Mouse (Mus musculus) G1E-ER4 (cell line): ENCODE data around the gene Toporsl. TPM values are rescaled to one million over a fixed set of nuclear protein-coding genes. Genes with fewer than 3 reads are reported as not detected.

Experiments
- GATA1 ChIP-seq: IDR thresholded peaks from one replicate; pipeline ENCODE4 v1.8.0; 2012; ENCODE audit warnings: low read length, inconsistent platforms
- polyA plus RNA-seq: library from polyadenylated mRNA; stranded (reverse); fragments of >175 nt; gene quantifications from 2 replicates; pipeline ENCODE4 v1.2.3, GENCODE M21; 2012

Toporsl gene
- polyA plus RNA-seq: not detected in 2 replicates

GRCm38 (mm10) chr4:52595927-52596326, at the start of gene Toporsl:
Toporsl (plus strand) TSS chr4:52596274.
- no peak for TF ChIP-seq GATA1

DNA sequence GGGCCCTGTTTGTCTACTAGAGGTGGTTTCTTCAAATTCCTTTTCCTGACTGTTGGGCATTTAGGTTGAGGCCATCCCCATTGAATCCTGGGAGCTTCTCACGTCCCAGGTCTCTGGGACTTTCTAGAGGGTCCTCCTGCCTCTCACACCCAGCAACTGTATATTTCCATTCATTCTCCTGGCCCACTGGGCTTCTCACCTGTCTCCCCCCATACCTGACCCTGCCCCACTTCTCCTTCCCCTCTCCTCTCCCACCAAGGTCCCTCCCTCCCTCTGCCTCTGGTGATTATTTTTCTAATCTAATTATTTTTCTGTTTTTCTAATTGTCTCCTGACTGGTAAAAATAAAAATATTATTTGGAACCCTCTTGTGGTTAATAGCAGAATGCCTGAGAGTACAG, 38.4 kb upstream of the Toporsl start:
- no peak for TF ChIP-seq GATA1

- TF ChIP-seq GATA1: no peak
These were observed 38.0 kb upstream of the Toporsl start for GRCm38 (mm10) chr4:52558080-52558479.

DNA sequence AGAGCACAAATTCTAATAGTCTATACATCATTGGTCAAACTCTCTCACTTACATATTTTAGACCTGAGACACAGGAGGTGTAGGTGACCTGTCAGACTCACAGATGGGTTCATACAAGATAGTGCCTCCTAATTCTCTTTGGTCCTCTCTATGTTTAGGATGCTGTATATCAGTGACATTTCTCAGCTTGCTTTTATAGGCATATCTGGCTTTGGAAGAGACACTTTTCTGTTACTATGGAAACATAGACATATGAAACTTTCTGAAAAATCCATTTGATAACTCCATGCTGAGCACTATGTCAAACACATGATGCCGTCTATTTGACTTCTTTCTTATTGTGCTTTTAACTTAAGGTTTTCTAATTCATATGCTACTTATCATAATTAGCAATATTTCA, 32.2 kb upstream of the Toporsl start:
- TF ChIP-seq GATA1: no peak

- TF ChIP-seq GATA1: no peak
These were observed 9.8 kb upstream of the Toporsl start for GRCm38 (mm10) chr4:52586194-52586734.

DNA sequence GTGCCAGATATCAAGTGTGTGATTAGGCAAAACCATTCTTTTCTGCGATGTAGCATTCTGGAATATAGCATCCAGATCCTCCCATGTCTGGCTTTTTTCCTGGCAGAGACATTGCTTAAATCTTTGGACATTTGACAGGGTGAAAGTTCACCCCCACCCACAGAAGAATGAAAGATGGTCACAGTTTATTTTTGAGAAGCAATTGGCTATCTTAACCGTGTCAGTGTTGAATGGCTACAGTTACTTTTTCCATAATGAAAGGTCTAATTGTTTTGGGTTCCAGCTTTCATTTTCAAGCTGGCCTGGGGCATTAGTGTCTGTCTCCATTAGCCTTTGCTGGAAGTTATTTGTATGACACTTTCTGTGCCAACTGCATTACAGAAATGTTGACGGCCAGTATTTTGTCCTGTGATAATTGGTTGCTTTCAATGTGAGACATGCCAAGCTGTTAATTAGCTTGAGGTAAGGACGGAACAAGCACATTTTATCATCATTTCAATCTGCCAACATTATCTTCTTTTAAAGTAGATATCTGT, 2.2 kb upstream of the Toporsl start:
- no peak for TF ChIP-seq GATA1

GRCm38 (mm10) chr4:52594632-52595031, 1.4 kb upstream of the Toporsl start:
- TF ChIP-seq GATA1: no peak

DNA sequence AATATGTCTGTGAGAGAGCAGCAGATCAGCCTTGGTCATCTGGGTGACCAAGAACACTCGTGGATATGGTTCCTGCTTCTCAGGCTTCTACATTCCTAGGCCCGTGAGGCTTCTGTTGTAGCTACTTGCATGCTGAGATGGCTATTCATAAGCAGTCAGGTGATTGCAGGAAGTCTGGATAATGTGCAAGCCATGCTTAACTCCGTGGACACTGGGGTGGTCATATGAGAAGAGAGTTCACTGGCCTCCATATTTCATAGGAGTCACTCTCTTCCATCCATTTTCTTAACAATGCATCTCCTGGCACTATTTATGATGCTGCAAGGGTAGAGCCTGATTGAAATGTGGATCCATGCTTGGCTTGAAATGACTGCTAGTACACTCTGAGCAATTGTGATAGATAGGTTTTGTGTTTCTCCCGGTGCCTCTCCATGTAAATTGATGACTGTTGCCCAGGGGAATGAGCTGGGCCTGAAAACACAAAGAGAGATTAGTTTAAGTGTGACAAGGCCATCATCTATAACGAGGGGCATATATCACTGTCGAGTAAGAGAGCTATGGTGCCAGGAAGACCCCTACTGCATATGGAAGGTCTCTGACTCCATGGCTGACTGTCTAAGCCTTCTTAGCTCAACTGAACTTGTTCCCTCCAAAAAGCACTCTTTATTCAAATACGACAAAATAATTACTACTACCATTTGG, 2.3 kb downstream of the Toporsl start:
- no peak for TF ChIP-seq GATA1

GRCm38 (mm10) chr4:52606923-52607322, 10.8 kb downstream of the Toporsl start:
- no peak for TF ChIP-seq GATA1

DNA sequence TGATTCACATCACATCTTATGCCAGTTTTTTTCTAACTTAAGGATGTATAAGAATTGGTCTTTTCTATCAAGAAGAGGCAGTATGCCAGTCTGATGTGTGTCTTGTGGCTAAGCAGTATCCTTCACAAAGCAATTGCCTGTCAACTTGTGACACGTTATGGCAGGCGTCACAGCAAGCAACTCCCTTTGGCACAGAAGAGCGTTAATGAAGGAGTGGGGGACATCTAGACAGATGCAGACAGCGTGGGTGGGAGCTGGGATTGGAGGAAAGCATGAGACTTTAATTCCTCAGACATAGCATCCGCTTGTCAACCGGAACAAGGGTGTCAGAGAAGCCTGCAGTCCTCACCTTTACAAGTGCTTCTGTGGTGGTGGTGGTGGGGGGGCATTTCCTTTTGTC, 38.9 kb downstream of the Toporsl start:
- TF ChIP-seq GATA1: no peak

GRCm38 (mm10) chr4:52647791-52648190, 51.7 kb downstream of the Toporsl start:
- no peak for TF ChIP-seq GATA1

GRCm38 (mm10) chr4:52659701-52660100, 63.6 kb downstream of the Toporsl start:
- no peak for TF ChIP-seq GATA1

DNA sequence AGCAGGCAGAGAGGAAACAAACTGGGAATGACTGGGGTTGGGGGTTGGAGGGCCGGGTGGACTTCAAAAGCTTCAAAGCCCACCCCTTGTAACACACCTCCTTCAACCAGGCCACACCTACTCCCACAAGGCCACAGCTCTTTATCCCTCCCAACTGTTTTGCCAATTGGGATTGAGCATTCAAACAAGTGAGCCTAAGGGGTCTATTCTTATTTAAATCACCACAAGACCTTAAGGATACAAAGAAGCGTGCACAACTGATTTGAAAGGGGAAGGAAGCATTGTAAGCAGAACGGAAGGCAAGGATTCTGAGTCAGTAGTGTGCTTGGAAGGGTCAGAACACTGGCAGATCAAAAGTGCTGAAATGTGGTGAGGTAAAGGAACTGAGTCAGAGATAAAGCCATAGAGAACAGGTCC, 64.6 kb downstream of the Toporsl start:
- no peak for TF ChIP-seq GATA1

DNA sequence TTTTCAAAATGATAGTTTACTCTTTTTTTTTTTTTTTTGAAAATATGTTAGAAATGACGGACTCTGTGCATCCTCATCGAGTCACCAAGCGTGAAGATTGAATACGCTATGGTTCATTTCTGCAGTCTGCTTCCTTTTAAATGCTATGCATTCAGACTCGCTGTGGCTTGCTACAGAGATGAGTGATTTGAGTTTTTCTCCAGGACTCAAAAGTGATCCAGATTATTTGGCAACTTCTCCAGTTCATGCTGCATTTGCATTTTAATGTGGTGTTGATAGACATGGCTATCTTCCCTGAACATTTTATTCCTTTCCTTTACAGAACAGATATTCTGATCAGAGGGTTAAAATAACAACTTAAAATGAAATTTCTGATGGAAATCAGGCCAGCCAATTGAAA, 65.2 kb downstream of the Toporsl start:
- no peak for TF ChIP-seq GATA1

Other genes starting within 250 kb of the Toporsl start
- 16.7 and 16.8 TPM in 2 replicates for gene Smc2, start 157.0 kb upstream of the Toporsl start, polyA plus RNA-seq
- not detected in 2 replicates for gene Vma21-ps, start 99.0 kb upstream of the Toporsl start, polyA plus RNA-seq
- gene Olfr275, start 218.3 kb downstream of the Toporsl start, polyA plus RNA-seq: not detected in 2 replicates